Mouse (Mus musculus): Measurements from ENCODE around the gene Olfr1134. TPM values are rescaled to one million over a fixed set of nuclear protein-coding genes. Genes with fewer than 3 reads are reported as not detected.

Gene Olfr1134
- total and polyA plus RNA-seq, 3 experiments: not detected

DNA sequence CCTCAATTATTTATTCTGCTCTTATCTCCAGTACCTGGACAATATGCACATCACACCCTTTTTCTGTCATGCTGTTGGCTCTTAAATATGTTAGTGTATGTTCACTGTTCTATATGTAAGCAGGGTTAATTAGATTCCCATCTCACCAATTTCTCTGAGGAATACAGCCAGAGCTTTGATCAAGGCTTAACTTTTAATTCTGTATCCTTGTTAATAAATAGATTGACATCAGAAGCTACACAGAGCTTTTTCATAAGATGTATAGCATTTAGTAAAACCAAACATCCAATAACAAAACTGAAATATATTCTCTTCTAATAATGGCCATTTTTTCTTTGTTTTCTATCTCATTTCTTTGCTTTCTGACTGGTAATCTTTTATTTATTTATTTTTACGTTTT, 15.3 kb upstream of the Olfr1134 start, which contains the start of gene Olfr1135:
Olfr1135 (minus strand) TSS at position 101 of the 400 bp plus-strand sequence.
- no peaks in the 10 kb centered on the region for H3K27me3 ChIP-seq (replicated peaks)
- H3K9ac ChIP-seq (ENCODE audit: insufficient read depth, low read depth): no peak within 1 kb of the TSS
- dilution Hi-C loops (cut with MboI; ENCODE audit: extremely low pct_ligation_motif_present, extremely low pct_unique_long_range_greater_than_20kb, low sequenced_read_pairs): no loop called here
- H3K79me2 ChIP-seq (replicated peaks; ENCODE audit: control insufficient read depth, extremely low read depth, insufficient read depth, poor library complexity, severe bottlenecking): no peaks in the 10 kb centered on the region
- DNase-seq (ENCODE audit: extremely low read depth): no peak
- TF ChIP-seq MAX (IDR thresholded peaks at IDR 0.05; ENCODE audit: low read length) (no peak), MXI1 (IDR thresholded peaks at IDR 0.05; ENCODE audit: low read depth, low read length) (no peak), TBP (conservative IDR thresholded peaks at IDR 0.05; ENCODE audit: low read depth, low read length) (no peak), ZMIZ1 (IDR thresholded peaks at IDR 0.05; ENCODE audit: low read depth, low read length) (no peak), ZKSCAN1 (IDR thresholded peaks at IDR 0.05; ENCODE audit: borderline replicate concordance, low read depth, low read length) (no peak)
- no peaks in the 10 kb centered on the region for H3K36me3 ChIP-seq (replicated peaks in 1 of 2; ENCODE audit: control insufficient read depth in 1 of 2, insufficient read depth in 1 of 2, low read length in 1 of 2)
- H3K4me1 ChIP-seq (ENCODE audit: control insufficient read depth in 1 of 2, insufficient read depth in 2 of 2): no peaks in the 10 kb centered on the region
- H3K4me2 ChIP-seq (ENCODE audit: insufficient read depth, low read depth, poor library complexity, severe bottlenecking): no peak within 1 kb of the TSS
- in situ Hi-C loops (cut with MboI; ENCODE audit: low pct_ligation_motif_present, low pct_unique_long_range_greater_than_20kb, low sequenced_read_pairs): no loop called here
- no peak within 1 kb of the TSS for H3K4me3 ChIP-seq (replicated peaks in 1 of 3; ENCODE audit: low read depth in 2 of 3, low read length in 2 of 3, poor library complexity in 1 of 3)
- H3K27ac ChIP-seq (ENCODE audit: insufficient read depth, low read depth): no peak within 1 kb of the TSS
- H3K9me3 ChIP-seq (replicated peaks; ENCODE audit: low read length): peaks cover 9% of the 10 kb centered on the region

GRCm38 (mm10) chr2:87647274-87647673, 11.0 kb downstream of the Olfr1134 start, which contains the start of gene Olfr1133:
Gene Olfr1133 (minus strand): TSS chr2:87647374.
- DNase-seq (ENCODE audit: extremely low read depth): no peak
- H3K79me2 ChIP-seq (replicated peaks; ENCODE audit: control insufficient read depth, extremely low read depth, insufficient read depth, poor library complexity, severe bottlenecking): no peaks in the 10 kb centered on the region
- H3K27me3 ChIP-seq (replicated peaks): no peaks in the 10 kb centered on the region
- in situ Hi-C loops (cut with MboI; ENCODE audit: low pct_ligation_motif_present, low pct_unique_long_range_greater_than_20kb, low sequenced_read_pairs): no loop called here
- no peak for TF ChIP-seq HCFC1 (IDR thresholded peaks at IDR 0.05; ENCODE audit: low read depth, low read length)
- no peak for TF ChIP-seq RAD21 (IDR thresholded peaks at IDR 0.05; ENCODE audit: low read depth, low read length)
- H3K9ac ChIP-seq (ENCODE audit: insufficient read depth, low read depth): no peak within 1 kb of the TSS
- dilution Hi-C loops (cut with MboI; ENCODE audit: extremely low pct_ligation_motif_present, extremely low pct_unique_long_range_greater_than_20kb, low sequenced_read_pairs): no loop called here
- no peaks in the 10 kb centered on the region for H3K36me3 ChIP-seq (replicated peaks in 1 of 2; ENCODE audit: control insufficient read depth in 1 of 2, insufficient read depth in 1 of 2, low read length in 1 of 2)
- no peaks in the 10 kb centered on the region for H3K4me1 ChIP-seq (ENCODE audit: control insufficient read depth in 1 of 2, insufficient read depth in 2 of 2)
- no peak within 1 kb of the TSS for H3K27ac ChIP-seq (ENCODE audit: insufficient read depth, low read depth)
- H3K9me3 ChIP-seq (replicated peaks; ENCODE audit: low read length): peaks cover 8% of the 10 kb centered on the region
- no peak within 1 kb of the TSS for H3K4me2 ChIP-seq (ENCODE audit: insufficient read depth, low read depth, poor library complexity, severe bottlenecking)
- no peak within 1 kb of the TSS for H3K4me3 ChIP-seq (replicated peaks in 1 of 3; ENCODE audit: low read depth in 2 of 3, low read length in 2 of 3, poor library complexity in 1 of 3)

- DNase-seq (ENCODE audit: extremely low read depth): no peak
- Histone ChIP-seq H3K9ac (ENCODE audit: insufficient read depth, low read depth) (no peak overlapping the region), H3K9me3 (replicated peaks; ENCODE audit: low read length) (peaks cover 18% of the 10 kb centered on the region), H3K4me3 (replicated peaks in 1 of 3; ENCODE audit: low read depth in 2 of 3, low read length in 2 of 3, poor library complexity in 1 of 3) (no peak overlapping the region), H3K4me2 (ENCODE audit: insufficient read depth, low read depth, poor library complexity, severe bottlenecking) (no peak overlapping the region), H3K27ac (ENCODE audit: insufficient read depth, low read depth) (no peak overlapping the region), H3K4me1 (ENCODE audit: control insufficient read depth in 1 of 2, insufficient read depth in 2 of 2) (no peaks in the 10 kb centered on the region), H3K36me3 (replicated peaks in 1 of 2; ENCODE audit: control insufficient read depth in 1 of 2, insufficient read depth in 1 of 2, low read length in 1 of 2) (no peaks in the 10 kb centered on the region), H3K27me3 (replicated peaks) (no peaks in the 10 kb centered on the region), H3K79me2 (replicated peaks; ENCODE audit: control insufficient read depth, extremely low read depth, insufficient read depth, poor library complexity, severe bottlenecking) (no peaks in the 10 kb centered on the region)
- dilution Hi-C loops (cut with MboI; ENCODE audit: extremely low pct_ligation_motif_present, extremely low pct_unique_long_range_greater_than_20kb, low sequenced_read_pairs) (no loop called here), in situ Hi-C loops (cut with MboI; ENCODE audit: low pct_ligation_motif_present, low pct_unique_long_range_greater_than_20kb, low sequenced_read_pairs) (no loop called here)
- TF ChIP-seq MAZ (IDR thresholded peaks at IDR 0.05; ENCODE audit: low read depth, low read length) (no peak), MAFK (IDR thresholded peaks at IDR 0.05; ENCODE audit: insufficient replicate concordance, low read length) (peak; percentile 71; the same call in 1 of the 2 replicates)
These were observed 15.8 kb downstream of the Olfr1134 start for GRCm38 (mm10) chr2:87642441-87642840.
